Mouse (Mus musculus): Measurements from ENCODE around the gene Wrap73.

DNA sequence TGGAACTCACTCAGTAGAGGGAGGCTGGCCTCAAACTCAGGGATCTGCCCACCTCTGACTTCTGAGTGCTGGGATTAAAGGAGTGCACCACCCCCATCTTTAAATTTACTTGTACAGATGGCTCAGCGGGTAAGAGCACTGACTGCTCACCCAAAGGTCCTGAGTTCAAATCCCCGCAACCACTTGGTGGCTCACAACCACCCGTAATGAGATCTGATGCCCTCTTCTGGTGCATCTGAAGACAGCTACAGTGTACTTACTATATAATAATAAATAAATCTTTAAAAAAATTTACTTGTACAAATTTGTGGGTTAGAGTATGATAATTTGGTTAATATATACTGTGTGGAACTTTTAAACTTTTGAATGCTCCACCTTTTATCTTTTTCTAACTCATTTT is 2.5 kb downstream of the Wrap73 start:
- no peak for TF ChIP-seq POLR2A (IDR thresholded peaks at IDR 0.05; ENCODE audit: extremely low read depth, insufficient read depth, low read length)
- TF ChIP-seq CTCF (IDR thresholded peaks at IDR 0.05; ENCODE audit: low read depth, low read length) = no peak
